22 mouse cellular contexts compared by ENCODE assay signal in the genomic region with DNA sequence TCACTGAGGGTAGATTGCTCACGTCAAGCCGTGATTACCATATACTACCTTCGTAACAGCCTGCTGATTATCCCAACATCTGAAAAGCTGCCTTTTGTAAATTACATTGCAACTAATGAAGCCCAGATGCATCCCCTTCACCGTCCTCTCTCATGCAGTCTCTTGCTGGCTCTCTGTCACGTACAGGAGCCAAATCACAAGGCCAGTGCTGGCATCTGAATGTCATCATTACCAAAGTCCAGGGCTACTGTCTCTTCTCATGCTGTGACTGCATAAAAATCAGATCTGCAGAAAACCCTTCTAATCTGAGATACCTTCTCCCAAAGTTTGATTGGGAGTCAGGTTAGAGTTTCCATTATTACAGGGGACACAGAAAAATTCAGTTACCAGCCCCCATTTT.
"Had no signal": no experiment of that assay in that cellular context is flagged by ENCODE, and none has a peak within 500 bp of the region (broad histone marks: within the 10 kb centered on the region; RNA-seq: fewer than 3 reads in every experiment).

No protein-coding gene starts in this region.

- H3K9me3 ChIP-seq: lung, embryonic 15.5 days; midbrain, embryonic 10.5 days; midbrain, embryonic 12.5 days; neural tube, embryonic 13.5 days; neural tube, embryonic 15.5 days had no signal

- H3K27ac ChIP-seq: lung, embryonic 15.5 days; macrophage; midbrain, embryonic 10.5 days; midbrain, embryonic 12.5 days; neural tube, embryonic 13.5 days; neural tube, embryonic 15.5 days had no signal

- ATAC-seq: liver, postnatal 0 days; lung, postnatal 0 days; midbrain, embryonic 16.5 days had no signal

- H3K36me3 ChIP-seq: lung, embryonic 15.5 days; midbrain, embryonic 10.5 days; midbrain, embryonic 12.5 days; neural tube, embryonic 13.5 days; neural tube, embryonic 15.5 days had no signal

- H3K9ac ChIP-seq: liver, postnatal 0 days; lung, embryonic 15.5 days; midbrain, embryonic 12.5 days; neural tube, embryonic 13.5 days; neural tube, embryonic 15.5 days had no signal

- H3K4me3 ChIP-seq: lung, embryonic 15.5 days; midbrain, embryonic 10.5 days; midbrain, embryonic 12.5 days; myocyte; neural tube, embryonic 13.5 days; neural tube, embryonic 15.5 days had no signal

- H3K4me2 ChIP-seq: lung, embryonic 15.5 days; midbrain, embryonic 12.5 days; neural tube, embryonic 13.5 days; neural tube, embryonic 15.5 days had no signal

- H3K27me3 ChIP-seq: lung, embryonic 15.5 days; midbrain, embryonic 12.5 days; neural tube, embryonic 13.5 days; neural tube, embryonic 15.5 days had no signal

- DNase-seq: liver, postnatal 0 days; lung, adult 2 months; lung, postnatal 14 days; lung, postnatal 36 days; midbrain, embryonic 14.5 days; retina, postnatal 1 day; right cerebral cortex, adult 18-20 months; right cerebral cortex, postnatal 25 days; right cerebral cortex, postnatal 4 days; spleen, adult 18-20 months; thymus, adult 18-20 months; thymus, postnatal 14 days; thymus, postnatal 36 days had no signal

- H3K4me1 ChIP-seq: midbrain, embryonic 10.5 days; midbrain, embryonic 12.5 days had no signal
